Mouse (Mus musculus): ENCODE measurements at regions not wholly inside any gene's neighbourhood (a gene's known extent, or its start where the extent isn't known, plus 50 kb on each side); places are given as distances from the start of the nearest gene placed in this dataset.

GRCm38 (mm10) chr2:124927882-124928758, 139.8 kb upstream of the Slc24a5 start:
- Histone ChIP-seq H3K4me2 (ENCODE audit: low read length) (no peak overlapping the region), H3K9me3 (ENCODE audit: control insufficient read depth, low read length) (no peaks in the 10 kb centered on the region), H3K27me3 (replicated peaks; ENCODE audit: control insufficient read depth, insufficient read depth, low read length) (no peaks in the 10 kb centered on the region), H3K27ac (ENCODE audit: low read length) (no peak overlapping the region), H3K4me3 (replicated peaks; ENCODE audit: low read length) (no peak overlapping the region), H3K36me3 (ENCODE audit: control insufficient read depth, insufficient read depth) (no peaks in the 10 kb centered on the region), H3K9ac (replicated peaks; ENCODE audit: low read depth, low read length) (no peak overlapping the region), H3K4me1 (replicated peaks; ENCODE audit: control insufficient read depth, insufficient read depth, low read length) (0 out of 2 replicates have a peak, but pooled peaks cover 3% of the 10 kb centered on the region)
- ATAC-seq = peak; percentile 92
- 84% methylated on average over 10 of the region's 10 CpGs for WGBS

GRCm38 (mm10) chr2:124928759-124929113, 139.2 kb upstream of the Slc24a5 start:
- H3K4me3 ChIP-seq (replicated peaks; ENCODE audit: low read length) = no peak overlapping the region
- H3K9ac ChIP-seq (replicated peaks; ENCODE audit: low read depth, low read length) = no peak overlapping the region
- H3K4me1 ChIP-seq (replicated peaks; ENCODE audit: control insufficient read depth, insufficient read depth, low read length) = 0 out of 2 replicates have a peak, but pooled peaks cover 3% of the 10 kb centered on the region
- H3K9me3 ChIP-seq (ENCODE audit: control insufficient read depth, low read length) = no peaks in the 10 kb centered on the region
- no peak overlapping the region for H3K4me2 ChIP-seq (ENCODE audit: low read length)
- 84% methylated on average over 5 of the region's 5 CpGs for WGBS
- H3K27me3 ChIP-seq (replicated peaks; ENCODE audit: control insufficient read depth, insufficient read depth, low read length) = no peaks in the 10 kb centered on the region
- 0 out of 2 replicates have a peak, but pooled peaks have one; percentile 12 for ATAC-seq
- H3K36me3 ChIP-seq (ENCODE audit: control insufficient read depth, insufficient read depth) = no peaks in the 10 kb centered on the region
- no peak overlapping the region for H3K27ac ChIP-seq (ENCODE audit: low read length)

DNA sequence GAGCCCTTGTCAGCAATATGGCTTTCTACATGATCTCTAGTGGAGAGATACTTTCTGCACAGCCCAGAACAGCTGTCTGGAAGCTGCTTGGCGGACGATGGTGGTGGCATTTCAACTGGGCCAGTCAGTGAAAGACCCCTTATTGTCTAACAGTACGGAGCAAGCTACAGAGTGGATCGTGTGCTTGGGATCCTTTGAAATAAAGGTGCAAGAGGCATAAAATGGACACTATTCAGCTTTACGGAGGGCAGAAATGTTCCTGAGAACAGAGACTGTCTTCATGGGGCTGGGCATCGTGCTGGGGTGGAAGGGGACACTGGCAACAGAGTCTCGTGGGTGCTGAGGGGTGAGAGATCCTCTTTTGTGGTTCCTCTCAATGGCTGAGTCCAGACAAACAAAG, 137.2 kb upstream of the Slc24a5 start:
- Histone ChIP-seq H3K9me3 (ENCODE audit: control insufficient read depth, low read length) (no peaks in the 10 kb centered on the region), H3K4me2 (ENCODE audit: low read length) (no peak overlapping the region), H3K36me3 (ENCODE audit: control insufficient read depth, insufficient read depth) (no peaks in the 10 kb centered on the region), H3K27ac (ENCODE audit: low read length) (no peak overlapping the region), H3K4me1 (replicated peaks; ENCODE audit: control insufficient read depth, insufficient read depth, low read length) (0 out of 2 replicates have a peak, but pooled peaks cover 3% of the 10 kb centered on the region), H3K27me3 (replicated peaks; ENCODE audit: control insufficient read depth, insufficient read depth, low read length) (no peaks in the 10 kb centered on the region), H3K9ac (replicated peaks; ENCODE audit: low read depth, low read length) (no peak overlapping the region), H3K4me3 (replicated peaks; ENCODE audit: low read length) (no peak overlapping the region)
- ATAC-seq = no peak
- 26% methylated on average over 7 of the region's 7 CpGs for WGBS

- H3K27me3 ChIP-seq (replicated peaks; ENCODE audit: control insufficient read depth, insufficient read depth, low read length) = no peaks in the 10 kb centered on the region
- 57% methylated on average over 6 of the region's 6 CpGs for WGBS
Observed at GRCm38 (mm10) chr2:124932566-124932965, 135.4 kb upstream of the Slc24a5 start.

GRCm38 (mm10) chr2:124933876-124934275, 134.0 kb upstream of the Slc24a5 start:
- 100% methylated on average over 1 of the region's 1 CpGs for WGBS
- H3K9ac ChIP-seq (replicated peaks; ENCODE audit: low read depth, low read length) = no peak overlapping the region
- H3K4me2 ChIP-seq (ENCODE audit: low read length) = no peak overlapping the region
- H3K9me3 ChIP-seq (ENCODE audit: control insufficient read depth, low read length) = no peaks in the 10 kb centered on the region
- no peak overlapping the region for H3K4me3 ChIP-seq (replicated peaks; ENCODE audit: low read length)
- ATAC-seq = no peak
- H3K27ac ChIP-seq (ENCODE audit: low read length) = no peak overlapping the region
- no peaks in the 10 kb centered on the region for H3K27me3 ChIP-seq (replicated peaks; ENCODE audit: control insufficient read depth, insufficient read depth, low read length)
- H3K4me1 ChIP-seq (replicated peaks; ENCODE audit: control insufficient read depth, insufficient read depth, low read length) = no peaks in the 10 kb centered on the region
- H3K36me3 ChIP-seq (ENCODE audit: control insufficient read depth, insufficient read depth) = no peaks in the 10 kb centered on the region

More at GRCm38 (mm10) chr2:124932566-124932965, 135.4 kb upstream of the Slc24a5 start:
- Histone ChIP-seq H3K4me3 (replicated peaks; ENCODE audit: low read length) (no peak overlapping the region), H3K27ac (ENCODE audit: low read length) (no peak overlapping the region), H3K4me1 (replicated peaks; ENCODE audit: control insufficient read depth, insufficient read depth, low read length) (0 out of 2 replicates have a peak, but pooled peaks cover 3% of the 10 kb centered on the region), H3K4me2 (ENCODE audit: low read length) (no peak overlapping the region), H3K9me3 (ENCODE audit: control insufficient read depth, low read length) (no peaks in the 10 kb centered on the region), H3K9ac (replicated peaks; ENCODE audit: low read depth, low read length) (no peak overlapping the region), H3K36me3 (ENCODE audit: control insufficient read depth, insufficient read depth) (no peaks in the 10 kb centered on the region)
- ATAC-seq = no peak

DNA sequence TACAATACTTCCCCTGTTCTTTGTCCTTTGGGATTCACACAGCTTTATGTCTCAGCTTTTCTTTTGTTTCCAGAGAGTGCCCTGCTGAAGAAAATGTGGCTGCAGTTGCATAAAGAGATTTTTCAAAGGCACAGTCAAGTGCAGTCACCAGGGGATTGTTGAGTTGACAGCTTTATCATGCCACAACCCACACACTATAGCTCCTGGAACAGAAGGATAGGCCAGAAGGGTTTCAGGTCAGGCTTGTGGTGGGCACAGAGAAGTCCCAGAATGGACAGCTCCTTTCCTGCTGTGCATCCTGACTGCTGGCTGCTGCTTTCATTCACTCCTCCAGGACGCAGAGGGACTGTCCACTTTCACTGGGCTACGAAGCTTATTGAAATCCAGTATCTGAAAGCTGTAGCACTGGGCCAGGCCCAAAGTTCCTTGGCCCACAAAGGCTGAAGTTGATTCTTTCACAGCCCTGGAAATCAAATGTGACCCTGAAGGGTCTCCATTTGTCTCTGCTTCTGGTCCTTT, 119.6 kb upstream of the Slc24a5 start:
- Histone ChIP-seq H3K27me3 (replicated peaks; ENCODE audit: control insufficient read depth, insufficient read depth, low read length) (no peaks in the 10 kb centered on the region), H3K9me3 (ENCODE audit: control insufficient read depth, low read length) (no peaks in the 10 kb centered on the region), H3K36me3 (ENCODE audit: control insufficient read depth, insufficient read depth) (no peaks in the 10 kb centered on the region), H3K4me1 (replicated peaks; ENCODE audit: control insufficient read depth, insufficient read depth, low read length) (no peaks in the 10 kb centered on the region), H3K4me3 (replicated peaks; ENCODE audit: low read length) (no peak overlapping the region), H3K9ac (replicated peaks; ENCODE audit: low read depth, low read length) (no peak overlapping the region), H3K4me2 (ENCODE audit: low read length) (no peak overlapping the region), H3K27ac (ENCODE audit: low read length) (no peak overlapping the region)
- ATAC-seq = no peak
- WGBS = 49% methylated on average over 2 of the region's 2 CpGs

DNA sequence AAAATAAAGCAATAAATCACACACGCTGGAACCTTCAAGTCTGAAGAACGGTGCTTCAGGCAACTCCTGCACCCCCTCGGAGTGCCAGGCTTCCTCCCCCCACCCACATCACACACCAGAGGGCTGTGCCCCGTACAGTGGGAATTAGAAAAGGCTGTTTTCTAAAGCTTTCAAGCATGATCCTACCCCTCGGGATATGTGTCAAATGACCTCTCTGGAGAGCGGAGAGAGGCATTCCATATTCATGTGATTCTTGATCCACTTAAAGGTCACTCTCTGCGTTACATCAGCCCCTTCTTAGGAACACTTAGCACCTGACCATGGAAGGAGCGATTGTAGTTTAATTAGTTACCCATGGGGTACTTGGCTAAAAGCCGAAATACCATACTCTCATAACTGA, 119.1 kb upstream of the Slc24a5 start:
- no peak for ATAC-seq
- H3K4me2 ChIP-seq (ENCODE audit: low read length) = no peak overlapping the region
- H3K27me3 ChIP-seq (replicated peaks; ENCODE audit: control insufficient read depth, insufficient read depth, low read length) = no peaks in the 10 kb centered on the region
- no peak overlapping the region for H3K9ac ChIP-seq (replicated peaks; ENCODE audit: low read depth, low read length)
- WGBS = 61% methylated on average over 9 of the region's 9 CpGs
- no peak overlapping the region for H3K4me3 ChIP-seq (replicated peaks; ENCODE audit: low read length)
- H3K36me3 ChIP-seq (ENCODE audit: control insufficient read depth, insufficient read depth) = no peaks in the 10 kb centered on the region
- no peaks in the 10 kb centered on the region for H3K4me1 ChIP-seq (replicated peaks; ENCODE audit: control insufficient read depth, insufficient read depth, low read length)
- H3K9me3 ChIP-seq (ENCODE audit: control insufficient read depth, low read length) = no peaks in the 10 kb centered on the region
- H3K27ac ChIP-seq (ENCODE audit: low read length) = no peak overlapping the region

DNA sequence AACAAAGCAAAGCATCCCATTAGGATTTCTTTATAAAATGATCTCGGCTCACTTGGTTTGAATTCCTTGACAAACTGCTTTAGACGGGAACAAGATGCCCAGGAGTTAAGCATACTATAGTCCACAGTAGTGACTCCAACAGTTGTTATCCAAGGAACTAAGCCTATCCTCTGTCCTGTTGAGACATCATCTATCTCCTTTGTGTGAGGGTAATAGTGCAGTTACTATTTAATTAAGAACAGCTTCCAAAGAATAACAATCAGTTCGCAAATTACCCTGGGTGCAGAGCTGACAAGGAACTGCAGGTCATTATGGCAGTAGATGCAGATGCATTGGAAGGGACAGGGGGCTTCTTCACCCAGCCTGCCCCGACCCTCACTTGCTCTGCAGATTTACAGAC, 115.7 kb upstream of the Slc24a5 start:
- no peak overlapping the region for H3K4me3 ChIP-seq (replicated peaks; ENCODE audit: low read length)
- H3K9ac ChIP-seq (replicated peaks; ENCODE audit: low read depth, low read length) = no peak overlapping the region
- no peaks in the 10 kb centered on the region for H3K36me3 ChIP-seq (ENCODE audit: control insufficient read depth, insufficient read depth)
- no peak for ATAC-seq
- H3K27ac ChIP-seq (ENCODE audit: low read length) = no peak overlapping the region
- H3K9me3 ChIP-seq (ENCODE audit: control insufficient read depth, low read length) = no peaks in the 10 kb centered on the region
- 27% methylated on average over 4 of the region's 4 CpGs for WGBS
- no peaks in the 10 kb centered on the region for H3K27me3 ChIP-seq (replicated peaks; ENCODE audit: control insufficient read depth, insufficient read depth, low read length)
- no peaks in the 10 kb centered on the region for H3K4me1 ChIP-seq (replicated peaks; ENCODE audit: control insufficient read depth, insufficient read depth, low read length)
- H3K4me2 ChIP-seq (ENCODE audit: low read length) = no peak overlapping the region

GRCm38 (mm10) chr2:124953015-124953414, 114.9 kb upstream of the Slc24a5 start:
- H3K36me3 ChIP-seq (ENCODE audit: control insufficient read depth, insufficient read depth) = no peaks in the 10 kb centered on the region
- WGBS = 61% methylated on average over 5 of the region's 5 CpGs
- ATAC-seq = no peak
- no peaks in the 10 kb centered on the region for H3K27me3 ChIP-seq (replicated peaks; ENCODE audit: control insufficient read depth, insufficient read depth, low read length)
- H3K4me1 ChIP-seq (replicated peaks; ENCODE audit: control insufficient read depth, insufficient read depth, low read length) = no peaks in the 10 kb centered on the region
- no peak overlapping the region for H3K4me2 ChIP-seq (ENCODE audit: low read length)
- H3K9me3 ChIP-seq (ENCODE audit: control insufficient read depth, low read length) = no peaks in the 10 kb centered on the region
- no peak overlapping the region for H3K9ac ChIP-seq (replicated peaks; ENCODE audit: low read depth, low read length)
- no peak overlapping the region for H3K4me3 ChIP-seq (replicated peaks; ENCODE audit: low read length)
- no peak overlapping the region for H3K27ac ChIP-seq (ENCODE audit: low read length)

Data from forebrain, embryonic 16.5 days (tissue).